Mouse (Mus musculus) retina, adult 2 months (tissue): Measurements from ENCODE around the gene Gm43738.
"Not testable (repeated sequence)": the region's sequence is repeated elsewhere in the genome, so short reads cannot be mapped to it uniquely, and the experiment has no call there.

ENCODE experiments used
- DNase-seq: peaks from one replicate; pipeline ENCODE4 v3.0.0-alpha.2; 2012; ENCODE audit warnings: low read depth, low spot score

The Gm43738 gene

GRCm38 (mm10) chr3:89102495-89103290 lies 1.8 kb upstream of the Gm43738 start:
- no peak for DNase-seq

GRCm38 (mm10) chr3:89101812-89102494 lies 1.1 kb upstream of the Gm43738 start, which contains the start of gene Fdps:
Gene Fdps, minus strand, starts transcription at chr3:89101959.
- peak; percentile 96 for DNase-seq

DNA sequence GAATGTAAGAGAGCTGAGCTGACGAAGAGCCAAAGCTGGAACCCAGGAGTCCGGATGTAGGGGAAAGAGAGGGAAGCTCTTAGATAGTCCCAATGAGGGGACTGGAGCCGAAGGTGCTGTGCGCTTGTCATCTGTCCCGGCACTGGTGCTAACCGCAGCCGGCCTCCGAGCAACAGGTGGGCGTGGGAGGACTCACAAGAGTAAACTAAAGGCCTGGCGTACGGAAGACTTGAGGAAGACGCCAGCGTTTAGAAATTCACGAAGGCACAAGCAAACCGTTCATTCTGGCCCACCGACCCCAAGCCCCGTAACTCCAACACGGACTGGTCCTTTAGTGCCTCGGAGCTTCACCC lies 536 bp upstream of the Gm43738 start:
- DNase-seq: no peak

GRCm38 (mm10) chr3:89094021-89094420 lies 6.9 kb downstream of the Gm43738 start:
- no peak for DNase-seq

GRCm38 (mm10) chr3:89093175-89093574 lies 7.7 kb downstream of the Gm43738 start, which contains the start of gene Rusc1:
Gene Rusc1, minus strand, starts transcription at chr3:89093311.
- no peak for DNase-seq

GRCm38 (mm10) chr3:89092509-89093090 lies 8.3 kb downstream of the Gm43738 start:
- no peak for DNase-seq

- no peak for DNase-seq
Measured at GRCm38 (mm10) chr3:89091811-89092508, 8.9 kb downstream of the Gm43738 start.

GRCm38 (mm10) chr3:89090694-89091655 lies 9.9 kb downstream of the Gm43738 start:
- no peak for DNase-seq

DNA sequence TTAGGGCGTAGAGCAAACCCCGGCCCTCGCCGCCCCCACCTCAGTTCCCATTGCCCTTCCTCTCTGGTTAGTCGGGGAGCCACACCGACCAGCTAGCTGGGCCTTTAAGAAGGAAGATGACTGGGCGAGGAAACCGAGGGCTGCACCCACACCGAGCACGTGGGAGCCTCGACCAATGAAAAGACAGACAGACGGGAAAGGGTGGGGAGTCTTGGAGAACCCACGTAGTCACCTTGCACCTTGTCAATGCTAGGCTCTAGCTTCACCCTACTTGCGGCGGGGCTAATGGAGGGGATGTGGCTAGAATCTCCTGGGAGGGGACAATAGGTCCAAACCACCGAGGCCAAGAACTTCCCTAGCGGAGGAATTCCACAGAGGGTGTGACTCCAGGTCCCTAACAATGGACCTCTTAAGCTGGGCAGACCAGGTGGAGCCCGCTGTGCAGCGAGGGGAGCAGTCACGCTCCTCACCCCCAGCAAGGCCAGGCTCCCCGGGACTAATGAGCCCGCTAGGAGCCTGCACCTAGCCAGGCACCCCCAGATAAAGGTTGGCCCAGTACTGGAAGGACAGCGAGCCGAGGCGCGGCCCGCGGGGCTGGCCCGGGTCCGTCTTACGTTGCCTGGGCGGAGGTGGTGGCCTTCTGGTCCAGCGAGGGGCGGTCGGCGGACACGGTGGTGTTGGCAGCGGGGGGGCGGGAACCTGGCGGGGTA lies 10.9 kb downstream of the Gm43738 start:
- DNase-seq: no peak

DNA sequence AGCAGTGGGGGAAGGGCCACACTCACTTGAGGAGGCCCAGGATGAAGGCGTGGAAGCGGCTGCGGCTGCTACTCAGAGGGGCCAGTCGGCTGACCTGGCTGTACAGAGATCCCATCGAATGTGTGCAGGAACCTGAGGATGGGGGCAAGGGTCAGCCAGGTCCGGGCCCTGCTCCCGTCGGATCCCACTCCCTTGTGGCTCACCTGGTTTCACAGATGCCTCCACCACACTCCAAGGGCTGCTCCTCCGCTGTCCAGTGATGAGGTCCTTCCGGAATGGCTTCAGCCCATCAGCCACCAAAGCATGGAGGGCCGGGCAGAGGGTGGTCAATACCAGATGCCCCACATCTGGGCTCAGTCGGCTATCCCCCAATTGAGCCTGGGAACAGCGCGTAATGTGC lies 11.9 kb downstream of the Gm43738 start:
- DNase-seq: no peak

GRCm38 (mm10) chr3:89087338-89088110 lies 13.4 kb downstream of the Gm43738 start:
- DNase-seq: no peak

DNA sequence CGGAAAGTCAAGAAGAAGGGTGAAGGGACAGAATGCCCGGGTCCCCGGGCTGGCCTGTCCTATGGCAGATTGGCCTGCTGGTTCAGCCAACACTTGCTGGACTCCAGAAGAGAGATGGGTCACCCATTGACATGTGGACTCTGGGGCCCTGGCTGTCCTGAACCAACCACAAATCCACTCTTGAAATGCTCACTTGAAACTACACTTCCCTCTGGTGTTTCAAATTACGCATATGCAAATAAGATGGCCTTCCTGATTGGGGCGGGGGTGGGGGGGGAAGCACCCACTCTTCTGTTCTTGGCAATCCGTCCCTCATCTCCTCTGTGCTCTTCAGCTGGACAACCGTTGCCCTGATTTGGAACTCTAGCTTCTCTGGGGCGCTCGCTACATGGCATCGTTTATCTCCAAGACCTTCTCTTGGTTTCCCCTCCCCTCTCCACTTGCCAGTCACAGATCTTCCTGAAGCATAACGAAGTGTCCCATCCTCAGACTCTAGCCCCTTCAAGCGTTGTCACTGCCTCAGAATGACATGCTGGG lies 16.2 kb downstream of the Gm43738 start:
- no peak for DNase-seq

DNA sequence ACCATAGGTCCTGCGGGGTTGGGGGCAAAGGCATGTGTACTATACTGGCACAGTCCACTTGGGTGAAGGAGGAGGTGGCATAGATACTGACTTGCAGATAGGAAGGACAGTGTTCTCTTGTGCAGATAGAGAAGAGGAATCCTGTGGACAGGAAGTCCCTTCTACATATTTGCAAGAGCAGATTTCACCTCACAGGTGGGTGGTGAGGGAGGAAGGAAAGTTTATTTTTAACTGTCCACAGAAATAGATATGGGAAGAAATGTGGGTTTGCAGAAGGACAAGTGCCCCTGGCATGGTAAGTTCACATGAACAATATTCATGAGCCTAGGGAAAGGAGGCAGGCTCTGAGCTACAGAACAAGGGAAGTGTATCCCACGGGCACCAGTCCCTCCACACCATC lies 16.8 kb downstream of the Gm43738 start:
- no peak for DNase-seq

- DNase-seq: not testable (repeated sequence)
Measured at GRCm38 (mm10) chr3:89082287-89082686, 18.6 kb downstream of the Gm43738 start.

- DNase-seq: no peak
Measured at GRCm38 (mm10) chr3:89077383-89077782, 23.5 kb downstream of the Gm43738 start.

DNA sequence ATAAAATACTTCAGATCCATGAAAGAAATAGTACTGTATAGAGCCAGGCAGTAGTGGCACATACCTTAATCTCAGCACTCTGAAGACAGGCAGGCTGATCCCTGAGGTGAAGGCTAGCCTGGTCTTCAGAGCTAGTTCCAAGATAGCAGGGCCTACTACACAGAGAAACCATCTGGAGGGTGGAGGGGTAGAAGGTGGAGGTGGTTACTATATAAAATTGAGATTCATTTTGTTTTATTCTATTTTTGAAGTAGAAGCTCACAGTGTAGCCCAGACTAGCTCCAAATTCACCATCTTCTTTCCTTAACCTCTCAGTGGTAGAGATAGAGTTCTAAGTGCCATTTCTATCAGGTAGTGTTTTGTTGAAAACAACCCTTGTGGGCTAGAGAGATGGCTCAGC lies 33.6 kb downstream of the Gm43738 start:
- no peak for DNase-seq

GRCm38 (mm10) chr3:89061696-89062095 lies 39.2 kb downstream of the Gm43738 start:
- DNase-seq: no peak

DNA sequence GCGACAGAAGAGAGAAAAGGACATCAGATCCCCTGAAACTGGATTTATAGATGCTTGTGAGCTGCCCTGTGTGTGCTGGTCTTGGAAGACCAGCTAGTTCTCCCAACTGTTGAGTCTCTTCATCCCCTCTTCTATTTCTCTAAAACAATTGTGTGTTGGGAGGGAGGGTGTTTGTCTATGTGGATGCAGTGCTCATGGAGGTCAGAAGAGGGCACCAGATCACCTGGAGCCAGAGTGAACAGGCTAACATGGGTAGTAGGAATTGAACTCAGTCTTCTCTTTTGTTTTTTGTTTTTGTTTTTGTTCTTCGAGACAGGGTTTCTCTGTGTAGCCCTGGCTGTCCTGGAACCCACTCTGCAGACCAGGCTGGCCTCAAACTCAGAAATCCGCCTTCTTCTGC lies 42.1 kb downstream of the Gm43738 start:
- peak; percentile 8 for DNase-seq

- no peak for DNase-seq
Measured at GRCm38 (mm10) chr3:89058361-89058760, 42.5 kb downstream of the Gm43738 start.
